Mouse (Mus musculus) hematopoietic stem cell, adult 5-6 weeks (primary cell): Measurements from ENCODE around the gene Rpl12. TPM values are rescaled to one million over a fixed set of nuclear protein-coding genes. Genes with fewer than 3 reads are reported as not detected.

ENCODE experiments used
- ATAC-seq, 2 experiments: fragments of 125-278 bp in 1 of 2; replicated peaks in 1 of 2; 2 replicates each; pipeline ENCODE4 v1.8.0; 2016 to 2017; ENCODE audit warnings: inconsistent platforms in 2 of 2, mild to moderate bottlenecking in 2 of 2, moderate number of reproducible peaks in 2 of 2, low read depth in 1 of 2, moderate TSS enrichment in 1 of 2; ENCODE audit not compliant: low FRiP score in 2 of 2, poor library complexity in 2 of 2, severe bottlenecking in 2 of 2, insufficient read depth in 1 of 2, low TSS enrichment in 1 of 2
- total RNA-seq: library from RNA; stranded (forward); fragments of 172-1452, 232-1000 nt; gene quantifications from 2 replicates; pipeline ENCODE4 v1.2.3, GENCODE M21; 2017

Gene Rpl12
- total RNA-seq, 1 experiment from 2014 or later, result 2,599 TPM

GRCm38 (mm10) chr2:32966689-32967631 is 5.6 kb downstream of the Rpl12 start:
- peak; percentile 75 to 80 for ATAC-seq

GRCm38 (mm10) chr2:32968024-32968614 is 6.8 kb downstream of the Rpl12 start:
- ATAC-seq, result no peak

- ATAC-seq, result no peak
Measured at GRCm38 (mm10) chr2:32969326-32969725, 8.0 kb downstream of the Rpl12 start.

- ATAC-seq, result no peak
Measured at GRCm38 (mm10) chr2:32971235-32971634, 9.9 kb downstream of the Rpl12 start.

GRCm38 (mm10) chr2:32974216-32974615 is 12.9 kb downstream of the Rpl12 start:
- ATAC-seq, result no peak

GRCm38 (mm10) chr2:32977114-32977513 is 15.8 kb downstream of the Rpl12 start:
- ATAC-seq, result no peak

GRCm38 (mm10) chr2:32978675-32979074 is 17.3 kb downstream of the Rpl12 start:
- ATAC-seq, result no peak

- ATAC-seq, result no peak
Measured at GRCm38 (mm10) chr2:32979675-32980074, 18.3 kb downstream of the Rpl12 start.

- no peak for ATAC-seq
Measured at GRCm38 (mm10) chr2:32981281-32981680, 19.9 kb downstream of the Rpl12 start.

- peak; percentile 96 to 97 for ATAC-seq
Measured at GRCm38 (mm10) chr2:32981725-32982271, 20.4 kb downstream of the Rpl12 start, which contains the start of gene Slc2a8. TSS of gene Slc2a8 (minus strand) at chr2:32982083.

GRCm38 (mm10) chr2:32982700-32983099 is 21.3 kb downstream of the Rpl12 start:
- no peak for ATAC-seq

GRCm38 (mm10) chr2:32983617-32984016 is 22.3 kb downstream of the Rpl12 start:
- ATAC-seq, result no peak

GRCm38 (mm10) chr2:32985844-32986243 is 24.5 kb downstream of the Rpl12 start:
- no peak for ATAC-seq

- no peak for ATAC-seq
Measured at GRCm38 (mm10) chr2:32989376-32989775, 28.0 kb downstream of the Rpl12 start.

- ATAC-seq, result no peak
Measured at GRCm38 (mm10) chr2:32990167-32990832, 28.9 kb downstream of the Rpl12 start.

GRCm38 (mm10) chr2:32992130-32992529 is 30.8 kb downstream of the Rpl12 start:
- ATAC-seq, result peak; percentile 77 to 91

- ATAC-seq, result no peak
Measured at GRCm38 (mm10) chr2:32997081-32997480, 35.7 kb downstream of the Rpl12 start.

- no peak for ATAC-seq
Measured at GRCm38 (mm10) chr2:32997792-32998191, 36.4 kb downstream of the Rpl12 start.
